Mouse (Mus musculus): ENCODE data around the gene Npffr2.

DNA sequence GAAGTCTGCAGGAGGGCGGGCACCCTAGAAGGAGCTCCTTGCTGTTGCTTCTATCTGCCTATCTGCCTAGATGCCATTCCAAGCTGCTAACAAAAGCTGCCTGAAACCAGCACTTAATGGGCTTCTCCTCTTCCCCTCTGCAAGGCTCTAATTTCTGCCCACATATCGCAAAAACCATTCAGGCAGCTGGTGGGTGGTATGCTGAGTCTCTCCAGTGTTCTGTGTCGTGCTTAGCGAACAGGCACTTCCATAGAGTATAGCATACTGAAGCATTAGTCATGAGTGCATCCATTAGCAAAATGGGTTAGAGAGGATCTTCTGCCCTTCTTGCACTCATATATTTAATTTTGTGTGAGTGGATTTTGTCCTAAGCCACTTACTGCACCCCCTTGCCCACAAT is 8.6 kb upstream of the Npffr2 start:
- TF ChIP-seq CTCF (IDR thresholded peaks at IDR 0.05; ENCODE audit: borderline replicate concordance, insufficient read depth, low read length) = no peak
- TF ChIP-seq POLR2A (IDR thresholded peaks at IDR 0.05; ENCODE audit: low read depth, low read length) = no peak
